Mouse (Mus musculus): ENCODE results near the gene Ppt2. TPM values are rescaled to one million over a fixed set of nuclear protein-coding genes. Genes with fewer than 3 reads are reported as not detected.

Gene Ppt2
- total and polyA plus RNA-seq, 3 experiments, result 5.5 to 35.1 (median 17.1) TPM

DNA sequence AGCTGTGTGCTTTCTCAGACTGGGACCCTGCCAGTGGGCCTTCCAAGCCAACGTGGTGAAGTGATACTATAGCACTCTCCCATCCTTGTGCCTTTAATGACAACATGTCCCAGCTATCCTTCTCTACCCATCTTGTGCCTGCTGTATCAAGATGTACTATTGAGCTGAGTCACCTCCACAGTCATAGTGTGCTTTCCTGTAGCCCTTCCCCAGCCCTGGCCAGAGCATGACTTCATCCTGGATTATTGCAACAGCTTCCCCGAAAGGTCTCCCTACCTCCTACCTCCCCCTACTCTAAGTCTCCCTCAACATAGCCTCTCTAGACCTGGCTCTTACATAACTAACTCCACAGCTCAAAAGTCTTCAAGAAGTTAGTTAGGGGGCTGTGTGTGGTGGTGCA lies 7.4 kb upstream of the Ppt2 start:
- ATAC-seq (ENCODE audit: extremely low read depth, insufficient number of reproducible peaks, low FRiP score, poor library complexity, severe bottlenecking) (no peak), DNase-seq (ENCODE audit: low spot score) (no peak)
- no peak for TF ChIP-seq CTCF (IDR thresholded peaks at IDR 0.05; ENCODE audit: low read depth, low read length)
- TF ChIP-seq TAL1 (conservative IDR thresholded peaks at IDR 0.05; ENCODE audit: low read depth, low read length), result no peak
- no peak for TF ChIP-seq GATA2 (IDR thresholded peaks at IDR 0.05; ENCODE audit: borderline replicate concordance, low read depth, low read length)
- TF ChIP-seq GATA1 (IDR thresholded peaks at IDR 0.05; ENCODE audit: borderline replicate concordance, low read length), result no peak
- no peak for TF ChIP-seq POLR2AphosphoS5 (IDR thresholded peaks at IDR 0.05; ENCODE audit: insufficient replicate concordance, low read depth, low read length)
- Histone ChIP-seq H3K36me3 (replicated peaks) (no peaks in the 10 kb centered on the region), H3K4me3 (ENCODE audit: low read depth, low read length) (no peak overlapping the region), H3K4me1 (ENCODE audit: insufficient read depth, low read depth, low read length) (no peaks in the 10 kb centered on the region), H3K9me3 (replicated peaks) (no peaks in the 10 kb centered on the region), H3K27me3 (ENCODE audit: insufficient read depth, low read length) (peaks cover 41% of the 10 kb centered on the region)

DNA sequence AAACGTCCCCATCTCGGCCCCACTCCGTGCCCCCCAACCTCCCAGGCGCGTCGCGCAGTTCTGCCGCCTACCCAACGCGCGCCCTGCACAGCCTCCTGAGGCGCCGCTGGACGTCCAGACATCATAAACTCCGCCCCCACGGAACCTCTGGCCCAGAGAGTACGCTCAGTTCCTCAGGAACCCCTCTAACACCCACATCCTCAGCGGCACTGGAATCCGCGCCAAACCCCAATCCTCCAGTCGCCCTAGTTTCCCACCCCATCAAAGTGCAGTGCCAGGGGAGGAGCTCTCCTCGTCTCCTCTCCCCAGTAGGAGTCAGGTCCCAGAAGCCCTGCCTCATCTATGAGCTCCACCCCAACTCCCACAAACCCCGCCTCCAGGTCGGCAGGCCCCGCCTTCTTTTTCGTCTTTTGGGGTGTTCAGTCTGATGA lies 4.0 kb upstream of the Ppt2 start:
- ATAC-seq (ENCODE audit: extremely low read depth, insufficient number of reproducible peaks, low FRiP score, poor library complexity, severe bottlenecking), result no peak
- Histone ChIP-seq H3K9me3 (replicated peaks) (no peaks in the 10 kb centered on the region), H3K36me3 (replicated peaks) (no peaks in the 10 kb centered on the region), H3K4me3 (ENCODE audit: low read depth, low read length) (no peak overlapping the region), H3K4me1 (ENCODE audit: insufficient read depth, low read depth, low read length) (peaks cover 13% of the 10 kb centered on the region), H3K27me3 (ENCODE audit: insufficient read depth, low read length) (peaks cover 50% of the 10 kb centered on the region)
- DNase-seq (ENCODE audit: low spot score), result no peak
- TF ChIP-seq TAL1 (conservative IDR thresholded peaks at IDR 0.05; ENCODE audit: low read depth, low read length) (no peak), POLR2AphosphoS5 (IDR thresholded peaks at IDR 0.05; ENCODE audit: insufficient replicate concordance, low read depth, low read length) (no peak), CTCF (IDR thresholded peaks at IDR 0.05; ENCODE audit: low read depth, low read length) (no peak), GATA1 (IDR thresholded peaks at IDR 0.05; ENCODE audit: borderline replicate concordance, low read length) (no peak), GATA2 (IDR thresholded peaks at IDR 0.05; ENCODE audit: borderline replicate concordance, low read depth, low read length) (no peak)

DNA sequence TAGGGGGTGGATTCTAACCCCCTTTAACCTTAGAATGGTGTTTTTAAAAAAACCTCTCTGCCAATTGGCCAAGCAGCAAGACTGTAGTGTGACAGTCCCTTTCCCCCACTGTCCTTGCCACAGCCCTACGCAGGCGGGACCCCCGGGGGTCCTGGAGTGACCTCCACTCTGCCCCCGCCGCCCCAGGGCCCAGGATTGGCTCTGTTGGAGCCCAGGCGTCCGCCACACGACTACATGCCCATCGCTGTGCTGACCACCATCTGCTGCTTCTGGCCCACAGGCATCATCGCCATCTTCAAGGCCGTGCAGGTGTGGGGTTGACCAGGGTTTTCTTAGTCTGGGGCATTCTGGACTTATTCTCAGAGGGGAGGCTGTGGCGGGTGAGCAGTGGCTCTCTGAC lies 3.3 kb upstream of the Ppt2 start:
- Histone ChIP-seq H3K4me3 (ENCODE audit: low read depth, low read length) (no peak overlapping the region), H3K9me3 (replicated peaks) (no peaks in the 10 kb centered on the region), H3K4me1 (ENCODE audit: insufficient read depth, low read depth, low read length) (peaks cover 16% of the 10 kb centered on the region), H3K36me3 (replicated peaks) (no peaks in the 10 kb centered on the region), H3K27me3 (ENCODE audit: insufficient read depth, low read length) (peaks cover 50% of the 10 kb centered on the region)
- no peak for TF ChIP-seq POLR2AphosphoS5 (IDR thresholded peaks at IDR 0.05; ENCODE audit: insufficient replicate concordance, low read depth, low read length)
- DNase-seq (ENCODE audit: low spot score) (no peak), ATAC-seq (ENCODE audit: extremely low read depth, insufficient number of reproducible peaks, low FRiP score, poor library complexity, severe bottlenecking) (no peak)

DNA sequence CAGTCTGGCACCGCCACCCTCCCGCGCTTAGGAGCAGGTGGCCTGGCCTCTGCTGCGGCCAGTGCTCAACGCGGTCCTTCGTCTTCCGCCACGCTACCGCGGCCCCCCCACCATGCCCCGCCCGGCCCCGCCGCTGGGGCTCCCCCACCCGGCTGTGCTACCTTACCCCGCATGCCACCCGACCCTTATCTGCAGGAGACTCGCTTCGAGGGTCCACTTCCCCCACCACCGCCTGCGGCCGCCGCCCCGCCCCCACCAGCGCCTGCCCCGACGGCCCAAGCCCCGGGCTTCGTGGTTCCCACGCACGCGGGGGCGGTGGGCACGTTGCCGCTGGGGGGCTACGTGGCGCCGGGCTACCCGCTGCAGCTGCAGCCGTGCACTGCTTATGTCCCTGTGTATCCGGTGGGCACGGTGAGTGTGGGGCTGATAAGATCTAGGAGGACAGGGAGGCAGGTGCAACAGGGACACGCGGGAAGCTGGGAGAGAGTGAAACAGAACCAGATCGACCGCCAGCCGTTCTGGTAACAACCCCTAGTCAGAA lies 2.5 kb upstream of the Ppt2 start:
- peaks cover 48% of the 10 kb centered on the region for H3K27me3 ChIP-seq (ENCODE audit: insufficient read depth, low read length)

DNA sequence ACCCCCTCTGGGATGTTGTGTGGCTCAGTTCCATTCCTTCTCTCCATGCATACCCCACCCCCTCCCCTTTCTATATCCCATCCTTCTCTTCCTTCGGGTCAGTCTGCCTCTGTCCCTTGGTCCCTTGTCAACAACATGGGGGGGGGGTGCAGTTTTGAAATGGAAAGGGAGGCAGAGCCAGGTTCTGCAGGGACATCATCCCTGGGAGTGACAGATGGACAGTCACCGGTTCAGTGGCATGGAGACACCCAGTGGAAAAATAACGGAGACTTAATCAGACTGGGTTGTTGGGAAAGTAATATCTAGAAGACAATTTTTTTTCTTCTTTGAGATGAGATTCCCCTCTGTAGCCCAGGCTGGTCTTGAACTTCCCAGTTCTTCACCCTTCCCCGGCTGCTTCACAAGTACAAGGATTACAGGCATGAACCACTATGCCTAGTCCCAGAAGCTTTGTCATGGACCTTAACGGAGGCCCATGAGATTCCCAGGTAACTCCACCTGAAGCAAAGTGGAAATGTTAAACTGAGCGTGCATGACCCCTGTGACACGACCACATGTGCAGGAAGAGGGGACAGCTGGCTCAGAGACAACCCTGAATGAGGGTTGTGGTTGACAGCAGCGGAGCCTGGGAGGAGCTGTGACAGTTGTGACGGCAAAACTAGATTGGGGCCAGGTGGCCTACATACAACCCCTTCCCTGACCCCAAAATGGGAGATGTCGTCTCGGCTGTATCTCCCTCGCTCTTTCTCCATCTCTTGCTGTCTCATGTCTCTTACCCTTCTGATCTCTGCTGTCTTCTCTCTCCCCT lies 1.7 kb upstream of the Ppt2 start:
- TF ChIP-seq POLR2AphosphoS5 (IDR thresholded peaks at IDR 0.05; ENCODE audit: insufficient replicate concordance, low read depth, low read length), result no peak
- TF ChIP-seq GATA1 (IDR thresholded peaks at IDR 0.05; ENCODE audit: borderline replicate concordance, low read length), result no peak
- TF ChIP-seq CTCF (IDR thresholded peaks at IDR 0.05; ENCODE audit: low read depth, low read length), result no peak
- no peak for TF ChIP-seq TAL1 (conservative IDR thresholded peaks at IDR 0.05; ENCODE audit: low read depth, low read length)
- no peak for DNase-seq (ENCODE audit: low spot score)
- Histone ChIP-seq H3K9me3 (replicated peaks) (no peaks in the 10 kb centered on the region), H3K36me3 (replicated peaks) (peaks cover 6% of the 10 kb centered on the region), H3K4me1 (ENCODE audit: insufficient read depth, low read depth, low read length) (peaks cover 26% of the 10 kb centered on the region), H3K27me3 (ENCODE audit: insufficient read depth, low read length) (peaks cover 47% of the 10 kb centered on the region), H3K4me3 (ENCODE audit: low read depth, low read length) (no peak overlapping the region)
- ATAC-seq (ENCODE audit: extremely low read depth, insufficient number of reproducible peaks, low FRiP score, poor library complexity, severe bottlenecking), result no peak

More for the DNA sequence above, 2.5 kb upstream of the Ppt2 start:
- H3K4me3 ChIP-seq (ENCODE audit: low read depth, low read length), result no peak overlapping the region
- no peaks in the 10 kb centered on the region for H3K9me3 ChIP-seq (replicated peaks)
- ATAC-seq (ENCODE audit: extremely low read depth, insufficient number of reproducible peaks, low FRiP score, poor library complexity, severe bottlenecking), result no peak
- no peak for TF ChIP-seq POLR2AphosphoS5 (IDR thresholded peaks at IDR 0.05; ENCODE audit: insufficient replicate concordance, low read depth, low read length)
- TF ChIP-seq GATA2 (IDR thresholded peaks at IDR 0.05; ENCODE audit: borderline replicate concordance, low read depth, low read length), result no peak
- TF ChIP-seq GATA1 (IDR thresholded peaks at IDR 0.05; ENCODE audit: borderline replicate concordance, low read length), result no peak
- no peak for TF ChIP-seq TAL1 (conservative IDR thresholded peaks at IDR 0.05; ENCODE audit: low read depth, low read length)
- no peak for TF ChIP-seq CTCF (IDR thresholded peaks at IDR 0.05; ENCODE audit: low read depth, low read length)
- H3K4me1 ChIP-seq (ENCODE audit: insufficient read depth, low read depth, low read length), result peaks cover 24% of the 10 kb centered on the region
- no peaks in the 10 kb centered on the region for H3K36me3 ChIP-seq (replicated peaks)
- DNase-seq (ENCODE audit: low spot score), result no peak

DNA sequence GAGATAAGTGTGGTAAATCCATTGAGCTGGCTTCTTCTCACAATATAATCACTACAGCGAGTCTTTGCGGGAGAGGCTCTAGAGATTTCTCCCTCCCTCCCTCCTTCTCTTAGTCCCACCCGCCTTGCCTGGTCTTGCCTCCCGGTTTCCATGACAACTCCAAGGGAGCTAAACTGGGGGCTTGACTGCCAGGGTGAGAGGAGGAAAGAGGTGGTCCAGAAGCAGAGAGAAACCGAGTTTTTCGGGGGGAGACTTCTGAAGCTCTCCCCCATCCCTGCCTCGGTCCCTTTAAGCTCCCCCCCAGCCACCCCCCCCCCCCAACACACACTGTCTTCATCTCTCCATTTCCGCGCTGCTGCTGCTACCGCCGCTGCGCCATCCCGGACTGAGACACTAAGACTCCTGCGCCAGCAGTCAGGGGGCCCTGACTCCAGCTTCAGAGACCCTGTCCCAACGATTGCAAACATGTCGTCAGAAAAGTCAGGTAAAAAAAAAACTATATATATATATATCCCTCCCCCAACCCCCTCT lies 976 bp upstream of the Ppt2 start, which contains the start of gene Prrt1:
TSS of gene Prrt1 (plus strand) at position 313 of the 531 bp plus-strand sequence.
- peaks cover 26% of the 10 kb centered on the region for H3K4me1 ChIP-seq (ENCODE audit: insufficient read depth, low read depth, low read length)
- no peak for ATAC-seq (ENCODE audit: extremely low read depth, insufficient number of reproducible peaks, low FRiP score, poor library complexity, severe bottlenecking)
- no peak for TF ChIP-seq TAL1 (conservative IDR thresholded peaks at IDR 0.05; ENCODE audit: low read depth, low read length)
- TF ChIP-seq GATA1 (IDR thresholded peaks at IDR 0.05; ENCODE audit: borderline replicate concordance, low read length), result no peak
- no peak for TF ChIP-seq GATA2 (IDR thresholded peaks at IDR 0.05; ENCODE audit: borderline replicate concordance, low read depth, low read length)
- TF ChIP-seq POLR2AphosphoS5 (IDR thresholded peaks at IDR 0.05; ENCODE audit: insufficient replicate concordance, low read depth, low read length), result no peak
- TF ChIP-seq CTCF (IDR thresholded peaks at IDR 0.05; ENCODE audit: low read depth, low read length), result no peak
- H3K36me3 ChIP-seq (replicated peaks), result peaks cover 6% of the 10 kb centered on the region
- H3K9me3 ChIP-seq (replicated peaks), result no peaks in the 10 kb centered on the region
- H3K27me3 ChIP-seq (ENCODE audit: insufficient read depth, low read length), result peaks cover 47% of the 10 kb centered on the region
- no peak within 1 kb of the TSS for H3K4me3 ChIP-seq (ENCODE audit: low read depth, low read length)
- DNase-seq (ENCODE audit: low spot score), result no peak
